Mouse (Mus musculus) spleen, postnatal 14 days (tissue): ENCODE data around the gene Olfr875.
"Not testable (repeated sequence)": the region's sequence is repeated elsewhere in the genome, so short reads cannot be mapped to it uniquely, and the experiment has no call there.

ENCODE experiments used
- DNase-seq, 2 experiments: peaks; one replicate each; pipeline ENCODE4 v3.0.0; 2021 to 2022; ENCODE audit warnings: low spot score in 2 of 2

Gene Olfr875

GRCm38 (mm10) chr9:37771759-37772158 lies at the start of gene Olfr875:
Gene Olfr875 (plus strand): TSS chr9:37771857.
- DNase-seq = no peak

- no peak for DNase-seq
Observed at GRCm38 (mm10) chr9:37734310-37734709, 37.3 kb upstream of the Olfr875 start.

- no peak for DNase-seq
Observed at GRCm38 (mm10) chr9:37744806-37745205, 26.9 kb upstream of the Olfr875 start, which contains the start of gene Olfr874. Gene Olfr874 (plus strand): TSS chr9:37745106.

GRCm38 (mm10) chr9:37750319-37751075 lies 21.2 kb upstream of the Olfr875 start:
- DNase-seq = no peak

GRCm38 (mm10) chr9:37751467-37751866 lies 20.2 kb upstream of the Olfr875 start:
- DNase-seq = no peak

- no peak for DNase-seq
Observed at GRCm38 (mm10) chr9:37752006-37752405, 19.7 kb upstream of the Olfr875 start.

GRCm38 (mm10) chr9:37761728-37762127 lies 9.9 kb upstream of the Olfr875 start:
- DNase-seq = no peak

- DNase-seq = no peak
Observed at GRCm38 (mm10) chr9:37762541-37762940, 9.1 kb upstream of the Olfr875 start.

GRCm38 (mm10) chr9:37770661-37771060 lies 996 bp upstream of the Olfr875 start:
- DNase-seq = no peak

- DNase-seq = no peak
Observed at GRCm38 (mm10) chr9:37782766-37783260, 11.2 kb downstream of the Olfr875 start.

GRCm38 (mm10) chr9:37783394-37784387 lies 12.0 kb downstream of the Olfr875 start:
- DNase-seq = not testable (repeated sequence)

GRCm38 (mm10) chr9:37786411-37786810 lies 14.8 kb downstream of the Olfr875 start:
- no peak for DNase-seq

- no peak for DNase-seq
Observed at GRCm38 (mm10) chr9:37802055-37802454, 30.4 kb downstream of the Olfr875 start.

GRCm38 (mm10) chr9:37802731-37803130 lies 31.1 kb downstream of the Olfr875 start, which contains the start of gene Olfr876:
Gene Olfr876 (plus strand): TSS chr9:37803031.
- no peak for DNase-seq

- no peak for DNase-seq
Observed at GRCm38 (mm10) chr9:37807235-37807634, 35.6 kb downstream of the Olfr875 start.

GRCm38 (mm10) chr9:37808456-37808855 lies 36.8 kb downstream of the Olfr875 start:
- no peak for DNase-seq

- DNase-seq = no peak
Observed at GRCm38 (mm10) chr9:37808976-37809375, 37.3 kb downstream of the Olfr875 start.

- DNase-seq = no peak
Observed at GRCm38 (mm10) chr9:37814696-37815095, 43.0 kb downstream of the Olfr875 start.
